Mouse (Mus musculus): ENCODE data around the gene Csnka2ip. TPM values are rescaled to one million over a fixed set of nuclear protein-coding genes. Genes with fewer than 3 reads are reported as not detected.

The Csnka2ip gene
- polyA plus RNA-seq, 2 experiments = 0.04 TPM; not detected in 1

GRCm38 (mm10) chr16:64614648-64615047 lies 12.4 kb upstream of the Csnka2ip start:
- Histone ChIP-seq H3K4me2 (replicated peaks; ENCODE audit: low read depth, low read length, severe bottlenecking) (no peak overlapping the region), H3K27ac (replicated peaks; ENCODE audit: low read depth, low read length) (no peak overlapping the region), H3K9me3 (ENCODE audit: control insufficient read depth, low read length) (no peaks in the 10 kb centered on the region), H3K27me3 (ENCODE audit: control insufficient read depth, insufficient read depth, low read length) (no peaks in the 10 kb centered on the region), H3K4me3 (replicated peaks; ENCODE audit: low read length) (no peak overlapping the region), H3K4me1 (ENCODE audit: control insufficient read depth, insufficient read depth, low read length) (no peaks in the 10 kb centered on the region), H3K36me3 (ENCODE audit: control insufficient read depth, insufficient read depth, low read length) (no peaks in the 10 kb centered on the region), H3K9ac (ENCODE audit: low read depth, low read length, severe bottlenecking) (no peak overlapping the region)
- ATAC-seq (ENCODE audit: low FRiP score, low read depth) (no peak), DNase-seq (ENCODE audit: low spot score) (no peak)
- TF ChIP-seq POLR2A (IDR thresholded peaks at IDR 0.05; ENCODE audit: borderline replicate concordance, extremely low read depth, insufficient read depth, insufficient read length) = no peak
- 71% methylated on average over 3 of the region's 3 CpGs for WGBS

GRCm38 (mm10) chr16:64607793-64608192 lies 5.6 kb upstream of the Csnka2ip start:
- TF ChIP-seq POLR2A (IDR thresholded peaks at IDR 0.05; ENCODE audit: borderline replicate concordance, extremely low read depth, insufficient read depth, insufficient read length) = no peak
- WGBS = 81% methylated on average over 1 of the region's 1 CpGs
- no peak overlapping the region for H3K4me3 ChIP-seq (replicated peaks; ENCODE audit: low read length)
- no peak overlapping the region for H3K4me2 ChIP-seq (replicated peaks; ENCODE audit: low read depth, low read length, severe bottlenecking)
- ATAC-seq (ENCODE audit: low FRiP score, low read depth) (no peak), DNase-seq (ENCODE audit: low spot score) (no peak)
- H3K27me3 ChIP-seq (ENCODE audit: control insufficient read depth, insufficient read depth, low read length) = no peaks in the 10 kb centered on the region
- no peak overlapping the region for H3K27ac ChIP-seq (replicated peaks; ENCODE audit: low read depth, low read length)
- no peaks in the 10 kb centered on the region for H3K9me3 ChIP-seq (ENCODE audit: control insufficient read depth, low read length)
- H3K36me3 ChIP-seq (ENCODE audit: control insufficient read depth, insufficient read depth, low read length) = no peaks in the 10 kb centered on the region
- H3K9ac ChIP-seq (ENCODE audit: low read depth, low read length, severe bottlenecking) = no peak overlapping the region
- H3K4me1 ChIP-seq (ENCODE audit: control insufficient read depth, insufficient read depth, low read length) = no peaks in the 10 kb centered on the region

DNA sequence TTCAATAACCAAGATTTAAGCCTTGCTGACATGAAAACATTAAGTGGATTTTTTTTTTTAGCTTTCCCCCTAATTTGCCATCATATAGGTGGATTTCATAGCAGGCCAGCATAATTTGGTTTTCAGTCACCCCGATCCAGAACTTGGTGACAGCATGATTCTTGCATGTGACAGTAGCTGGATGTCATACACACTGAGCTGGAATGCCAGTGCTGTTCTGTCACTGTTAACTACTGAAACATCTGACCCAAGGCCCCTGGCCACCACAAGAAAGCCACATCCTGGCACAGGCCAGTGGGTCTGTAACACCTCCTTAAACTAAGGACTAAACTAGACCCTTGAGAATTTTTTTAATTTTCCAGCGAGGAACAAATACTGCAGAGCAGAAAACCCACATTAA lies 15.4 kb downstream of the Csnka2ip start:
- no peak overlapping the region for H3K4me3 ChIP-seq (replicated peaks; ENCODE audit: low read length)
- no peaks in the 10 kb centered on the region for H3K27me3 ChIP-seq (ENCODE audit: control insufficient read depth, insufficient read depth, low read length)
- no peak for DNase-seq (ENCODE audit: low spot score)
- H3K9ac ChIP-seq (ENCODE audit: low read depth, low read length, severe bottlenecking) = no peak overlapping the region
- H3K9me3 ChIP-seq (ENCODE audit: control insufficient read depth, low read length) = no peaks in the 10 kb centered on the region
- ATAC-seq (ENCODE audit: low FRiP score, low read depth) = no peak
- no peak for TF ChIP-seq POLR2A (IDR thresholded peaks at IDR 0.05; ENCODE audit: borderline replicate concordance, extremely low read depth, insufficient read depth, insufficient read length)
- no peaks in the 10 kb centered on the region for H3K36me3 ChIP-seq (ENCODE audit: control insufficient read depth, insufficient read depth, low read length)
- 48% methylated on average over 2 of the region's 2 CpGs for WGBS
- H3K4me2 ChIP-seq (replicated peaks; ENCODE audit: low read depth, low read length, severe bottlenecking) = no peak overlapping the region
- H3K27ac ChIP-seq (replicated peaks; ENCODE audit: low read depth, low read length) = no peak overlapping the region
- 0 out of 2 replicates have a peak, but pooled peaks cover 2% of the 10 kb centered on the region for H3K4me1 ChIP-seq (ENCODE audit: control insufficient read depth, insufficient read depth, low read length)

DNA sequence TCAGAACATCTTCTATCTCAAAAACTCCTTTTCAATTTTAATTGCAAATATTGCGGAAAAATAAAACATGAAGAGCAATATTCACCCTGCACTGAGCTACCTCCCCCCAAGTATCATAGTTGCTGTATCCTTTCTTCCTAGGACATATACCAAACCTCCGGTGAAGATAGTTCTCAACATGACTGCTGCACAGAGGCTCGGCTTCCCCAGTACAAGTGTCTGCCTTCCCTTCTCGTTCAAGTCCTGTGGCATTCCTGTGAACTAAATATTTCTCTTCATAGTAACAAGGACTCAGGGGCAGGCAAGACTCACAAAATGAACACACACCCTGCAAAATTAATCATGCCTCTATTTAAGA lies 16.0 kb downstream of the Csnka2ip start:
- no peak overlapping the region for H3K27ac ChIP-seq (replicated peaks; ENCODE audit: low read depth, low read length)
- DNase-seq (ENCODE audit: low spot score) = no peak

DNA sequence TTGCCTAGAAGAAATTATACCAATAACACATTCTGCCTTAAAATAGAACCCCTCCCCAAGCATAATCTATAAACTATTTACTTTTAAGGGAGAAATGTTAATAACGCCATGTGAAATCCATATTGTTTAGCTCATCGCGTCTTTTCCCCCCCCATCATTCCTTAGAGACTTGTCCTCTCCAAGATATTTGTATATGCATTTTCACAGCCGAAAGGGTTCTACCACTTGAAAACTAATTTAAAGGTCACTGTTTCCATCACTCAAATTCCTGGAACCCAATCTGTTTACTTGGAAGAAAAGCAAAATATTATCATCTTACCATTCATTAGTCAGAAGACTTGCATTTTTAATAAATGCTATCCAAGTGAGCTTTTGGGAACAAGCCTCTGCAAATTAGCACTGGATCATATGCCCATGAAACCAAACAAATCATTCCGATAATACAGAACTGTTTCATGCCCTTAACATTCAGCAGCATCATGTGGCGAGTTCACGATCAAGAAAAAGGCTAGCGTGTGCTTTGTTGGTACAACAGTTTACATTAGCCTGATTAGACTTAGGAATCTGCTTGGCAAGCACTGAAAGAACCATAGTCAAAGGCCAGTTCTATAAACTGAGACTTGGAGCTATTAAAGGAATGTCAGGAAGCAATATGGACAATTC lies 16.5 kb downstream of the Csnka2ip start:
- H3K27me3 ChIP-seq (ENCODE audit: control insufficient read depth, insufficient read depth, low read length) = no peaks in the 10 kb centered on the region
- 0 out of 2 replicates have a peak, but pooled peaks cover 2% of the 10 kb centered on the region for H3K4me1 ChIP-seq (ENCODE audit: control insufficient read depth, insufficient read depth, low read length)
- no peak for DNase-seq (ENCODE audit: low spot score)
- 91% methylated on average over 8 of the region's 8 CpGs for WGBS
- no peak overlapping the region for H3K27ac ChIP-seq (replicated peaks; ENCODE audit: low read depth, low read length)
- no peak overlapping the region for H3K9ac ChIP-seq (ENCODE audit: low read depth, low read length, severe bottlenecking)
- no peak overlapping the region for H3K4me2 ChIP-seq (replicated peaks; ENCODE audit: low read depth, low read length, severe bottlenecking)
- no peak overlapping the region for H3K4me3 ChIP-seq (replicated peaks; ENCODE audit: low read length)
- no peak for TF ChIP-seq POLR2A (IDR thresholded peaks at IDR 0.05; ENCODE audit: borderline replicate concordance, extremely low read depth, insufficient read depth, insufficient read length)
- no peaks in the 10 kb centered on the region for H3K9me3 ChIP-seq (ENCODE audit: control insufficient read depth, low read length)
- no peak for ATAC-seq (ENCODE audit: low FRiP score, low read depth)
- H3K36me3 ChIP-seq (ENCODE audit: control insufficient read depth, insufficient read depth, low read length) = no peaks in the 10 kb centered on the region

More for the DNA sequence above, 16.0 kb downstream of the Csnka2ip start:
- WGBS = 71% methylated on average over 4 of the region's 4 CpGs
- Histone ChIP-seq H3K4me1 (ENCODE audit: control insufficient read depth, insufficient read depth, low read length) (0 out of 2 replicates have a peak, but pooled peaks cover 2% of the 10 kb centered on the region), H3K9me3 (ENCODE audit: control insufficient read depth, low read length) (no peaks in the 10 kb centered on the region), H3K4me2 (replicated peaks; ENCODE audit: low read depth, low read length, severe bottlenecking) (no peak overlapping the region), H3K4me3 (replicated peaks; ENCODE audit: low read length) (no peak overlapping the region), H3K36me3 (ENCODE audit: control insufficient read depth, insufficient read depth, low read length) (no peaks in the 10 kb centered on the region), H3K9ac (ENCODE audit: low read depth, low read length, severe bottlenecking) (no peak overlapping the region), H3K27me3 (ENCODE audit: control insufficient read depth, insufficient read depth, low read length) (no peaks in the 10 kb centered on the region)
- ATAC-seq (ENCODE audit: low FRiP score, low read depth) = no peak
- no peak for TF ChIP-seq POLR2A (IDR thresholded peaks at IDR 0.05; ENCODE audit: borderline replicate concordance, extremely low read depth, insufficient read depth, insufficient read length)

All from limb, embryonic 14.5 days (tissue).